Mouse (Mus musculus) midbrain, embryonic 16.5 days (tissue): Measurements from ENCODE around the gene Zdbf2. TPM values are rescaled to one million over a fixed set of nuclear protein-coding genes. Genes with fewer than 3 reads are reported as not detected.

Experiments
- ATAC-seq: fragments of 200-750 bp; cut with Nextera tagmentation; 2 replicates; pipeline ENCODE4 v1.8.0; 2017; ENCODE audit warnings: moderate TSS enrichment
- H3K27ac ChIP-seq: fragments of 300-500 bp; sonication (generic); 2 replicates; pipeline ENCODE4 v1.5.1; 2014; ENCODE audit warnings: mild to moderate bottlenecking, low read length, mixed read lengths
- H3K27me3 ChIP-seq: fragments of 300-500 bp; sonication (generic); 2 replicates; pipeline ENCODE4 v1.6.1; 2014; ENCODE audit warnings: low read depth, low read length, mixed read lengths; ENCODE audit not compliant: control insufficient read depth, insufficient read depth
- H3K36me3 ChIP-seq: fragments of 300-500 bp; sonication (generic); 2 replicates; pipeline ENCODE4 v1.6.1; 2014; ENCODE audit warnings: mild to moderate bottlenecking, low read length, moderate library complexity, mixed read lengths; ENCODE audit not compliant: control insufficient read depth, insufficient read depth
- H3K4me1 ChIP-seq: fragments of 300-500 bp; sonication (generic); 2 replicates; pipeline ENCODE4 v1.6.1; 2014; ENCODE audit warnings: mild to moderate bottlenecking, low read length, mixed read lengths; ENCODE audit not compliant: control insufficient read depth, insufficient read depth
- H3K4me2 ChIP-seq: fragments of 300-500 bp; sonication (generic); 2 replicates; pipeline ENCODE4 v1.6.1; 2014; ENCODE audit warnings: mild to moderate bottlenecking, low read length, mixed read lengths
- H3K4me3 ChIP-seq: fragments of 300-500 bp; sonication (generic); 2 replicates; pipeline ENCODE4 v1.5.1; 2014; ENCODE audit warnings: low read depth, mild to moderate bottlenecking, low read length, moderate library complexity, mixed read lengths
- H3K9ac ChIP-seq: fragments of 300-500 bp; sonication (generic); 2 replicates; pipeline ENCODE4 v1.6.1; 2014; ENCODE audit warnings: low read depth, low read length, mixed read lengths
- H3K9me3 ChIP-seq: fragments of 300-500 bp; sonication (generic); replicated peaks from 2 replicates; pipeline ENCODE4 v1.6.1; 2014; ENCODE audit warnings: mild to moderate bottlenecking, low read length, mixed read lengths; ENCODE audit not compliant: control insufficient read depth, poor library complexity, severe bottlenecking
- WGBS: fragments of 180-500 bp; shearing (Covaris S2); extraction: QIAGEN DNeasy Blood & Tissue Kit; methylation state at CpG from one replicate; pipeline ENCODE4 v1.1.7; 2014; 5-methylcytosine and 5-hydroxymethylcytosine counted together
- polyA plus RNA-seq: library from polyadenylated mRNA; unstranded; fragments of >200 nt; fragmentation: Nextera tagmentation; extraction: Ambion mirVana; gene quantifications from 2 replicates; pipeline ENCODE4 v1.2.1, GENCODE M21; 2015

Zdbf2 gene
- 35.4 and 50.3 TPM in 2 replicates for polyA plus RNA-seq

DNA sequence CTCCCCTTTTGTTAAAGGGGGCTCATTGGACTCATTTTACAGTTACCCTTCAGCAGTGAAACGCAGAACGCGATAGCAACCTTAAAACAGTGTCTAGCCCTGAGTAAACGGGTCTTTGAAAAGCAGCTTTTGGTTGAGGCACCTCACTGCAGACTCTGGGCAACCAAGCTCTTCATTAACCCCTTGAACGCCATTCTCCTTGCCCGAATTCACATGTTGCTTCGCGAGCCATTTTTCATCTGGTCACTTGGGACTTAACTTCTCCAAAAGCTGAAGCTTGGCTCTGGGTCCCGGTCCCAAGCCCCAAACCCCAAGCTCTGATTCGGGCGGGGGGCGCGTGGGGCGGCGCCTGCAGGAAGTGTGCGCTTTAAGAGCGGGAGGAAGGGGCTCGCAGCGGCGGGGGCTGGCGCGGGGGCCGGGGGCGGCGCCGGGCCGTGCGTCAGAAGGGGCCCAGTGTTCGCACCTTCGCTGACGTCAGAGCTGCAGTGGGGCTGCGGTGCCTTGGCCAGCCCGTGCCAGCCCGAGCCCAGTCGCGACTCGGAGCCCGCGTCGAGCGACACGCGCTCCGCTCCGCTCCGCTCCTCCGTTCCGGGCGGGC, at the start of gene Zdbf2:
Zdbf2 (plus strand) TSS at position 525 of the 598 bp plus-strand sequence.
- peak within 1 kb of the TSS; percentile 57 for H3K4me3 ChIP-seq
- H3K4me1 ChIP-seq: no peaks in the 10 kb centered on the region; the same call in 1 of the 2 replicates
- peak within 1 kb of the TSS; percentile 51 for H3K4me2 ChIP-seq
- no peaks in the 10 kb centered on the region for H3K9me3 ChIP-seq
- under 1% methylated on average over 47 of the region's 49 CpGs for WGBS
- ATAC-seq: peak; percentile 96
- H3K27ac ChIP-seq: peak within 1 kb of the TSS; percentile 77
- H3K27me3 ChIP-seq: peaks cover 25% of the 10 kb centered on the region
- peak within 1 kb of the TSS; percentile 73 for H3K9ac ChIP-seq
- no peaks in the 10 kb centered on the region for H3K36me3 ChIP-seq

DNA sequence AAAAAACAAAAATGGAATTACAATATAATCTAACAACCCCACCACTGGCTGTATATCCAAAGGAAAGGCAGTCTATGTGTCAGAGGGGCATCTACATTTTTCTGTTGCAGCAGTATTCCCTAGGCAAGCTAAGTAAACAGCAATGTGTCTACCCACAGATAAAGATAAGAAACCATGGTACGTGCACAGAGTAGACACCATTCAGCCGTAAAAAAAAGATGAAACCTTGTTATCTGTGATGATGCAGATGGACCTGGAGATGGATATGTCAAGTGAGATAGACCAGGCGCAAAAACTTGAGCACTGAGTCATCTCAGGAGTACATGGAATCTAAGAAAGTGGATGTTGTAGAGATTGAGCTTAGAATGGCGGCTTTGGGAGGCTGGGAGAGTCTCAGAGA, 48.1 kb upstream of the Zdbf2 start:
- Histone ChIP-seq H3K27ac (no peak overlapping the region), H3K36me3 (no peaks in the 10 kb centered on the region), H3K4me1 (no peaks in the 10 kb centered on the region), H3K9me3 (no peaks in the 10 kb centered on the region), H3K9ac (no peak overlapping the region), H3K4me3 (no peak overlapping the region), H3K27me3 (no peaks in the 10 kb centered on the region), H3K4me2 (no peak overlapping the region)
- ATAC-seq: no peak
- 88% methylated on average over 4 of the region's 4 CpGs for WGBS

GRCm38 (mm10) chr1:63225890-63226289, 47.2 kb upstream of the Zdbf2 start:
- Histone ChIP-seq H3K4me2 (no peak overlapping the region), H3K27me3 (no peaks in the 10 kb centered on the region), H3K9me3 (no peaks in the 10 kb centered on the region), H3K9ac (no peak overlapping the region), H3K4me3 (no peak overlapping the region), H3K27ac (no peak overlapping the region), H3K4me1 (no peaks in the 10 kb centered on the region), H3K36me3 (no peaks in the 10 kb centered on the region)
- no peak for ATAC-seq
- WGBS: 10% methylated on average over 7 of the region's 7 CpGs

- no peaks in the 10 kb centered on the region for H3K27me3 ChIP-seq
- no peak overlapping the region for H3K9ac ChIP-seq
- no peak overlapping the region for H3K4me3 ChIP-seq
- 87% methylated on average over 5 of the region's 5 CpGs for WGBS
- ATAC-seq: no peak
- no peaks in the 10 kb centered on the region for H3K9me3 ChIP-seq
- H3K27ac ChIP-seq: no peak overlapping the region
- no peak overlapping the region for H3K4me2 ChIP-seq
- H3K36me3 ChIP-seq: no peaks in the 10 kb centered on the region
- H3K4me1 ChIP-seq: no peaks in the 10 kb centered on the region
These were observed 45.8 kb upstream of the Zdbf2 start for GRCm38 (mm10) chr1:63227241-63227640.

GRCm38 (mm10) chr1:63237371-63237770, 35.7 kb upstream of the Zdbf2 start:
- no peaks in the 10 kb centered on the region for H3K27me3 ChIP-seq
- H3K27ac ChIP-seq: peak overlapping the region; percentile 11; the same call in 1 of the 2 replicates
- no peak overlapping the region for H3K4me3 ChIP-seq
- 8% methylated on average over 5 of the region's 5 CpGs for WGBS
- H3K4me1 ChIP-seq: peaks cover 4% of the 10 kb centered on the region; the same call in 1 of the 2 replicates
- H3K4me2 ChIP-seq: no peak overlapping the region
- H3K9me3 ChIP-seq: no peaks in the 10 kb centered on the region
- H3K9ac ChIP-seq: no peak overlapping the region
- peak; percentile 68 for ATAC-seq
- no peaks in the 10 kb centered on the region for H3K36me3 ChIP-seq

DNA sequence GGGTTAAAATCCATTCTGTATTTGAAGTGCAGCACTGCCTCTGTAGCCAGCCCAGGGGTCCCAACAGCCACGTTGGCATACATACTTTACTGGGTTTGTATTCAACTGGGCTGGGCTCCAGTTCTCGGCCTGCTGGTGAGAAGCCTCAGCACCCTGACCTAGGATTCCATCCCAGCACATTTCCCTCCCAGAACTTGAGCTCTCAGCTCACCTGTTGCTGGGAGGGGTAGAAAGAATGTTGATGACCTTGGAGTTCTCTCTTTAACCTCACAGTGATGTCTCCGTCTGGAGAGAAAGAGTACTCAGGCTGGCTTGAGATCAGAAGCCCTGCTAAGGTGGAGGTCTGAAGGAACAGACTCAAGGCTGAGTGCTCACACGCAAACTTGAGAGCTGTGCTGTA, 33.8 kb upstream of the Zdbf2 start:
- Histone ChIP-seq H3K4me3 (no peak overlapping the region), H3K36me3 (no peaks in the 10 kb centered on the region), H3K4me2 (no peak overlapping the region), H3K27me3 (no peaks in the 10 kb centered on the region), H3K4me1 (peaks cover 4% of the 10 kb centered on the region; the same call in 1 of the 2 replicates), H3K9ac (no peak overlapping the region), H3K27ac (no peak overlapping the region), H3K9me3 (no peaks in the 10 kb centered on the region)
- no peak for ATAC-seq
- WGBS: 58% methylated on average over 4 of the region's 4 CpGs

GRCm38 (mm10) chr1:63239751-63240150, 33.3 kb upstream of the Zdbf2 start:
- WGBS: 86% methylated on average over 8 of the region's 8 CpGs
- ATAC-seq: no peak
- peaks cover 4% of the 10 kb centered on the region; the same call in 1 of the 2 replicates for H3K4me1 ChIP-seq

DNA sequence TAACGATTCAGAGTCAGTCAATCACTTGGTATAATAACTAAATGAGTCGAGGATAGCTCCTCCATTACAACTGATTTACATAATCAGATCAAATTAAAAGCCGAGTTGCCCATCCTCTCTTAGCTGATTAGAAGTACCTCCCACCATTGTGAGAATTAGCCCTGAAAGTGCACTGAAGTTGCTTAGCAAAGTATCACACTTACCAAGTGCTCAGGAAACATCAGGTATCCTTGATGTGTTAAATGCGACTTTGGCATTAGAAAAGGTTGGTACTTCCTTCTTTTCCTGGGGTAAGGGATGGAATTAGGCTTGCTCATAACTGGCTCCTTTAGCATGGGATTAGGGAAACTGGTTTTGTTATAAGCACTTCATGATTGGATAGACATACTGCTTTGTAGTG, 29.2 kb upstream of the Zdbf2 start:
- H3K9ac ChIP-seq: no peak overlapping the region
- no peak overlapping the region for H3K4me2 ChIP-seq
- H3K27ac ChIP-seq: no peak overlapping the region
- WGBS: 68% methylated on average over 4 of the region's 4 CpGs
- ATAC-seq: no peak
- H3K4me3 ChIP-seq: no peak overlapping the region
- H3K9me3 ChIP-seq: no peaks in the 10 kb centered on the region
- H3K36me3 ChIP-seq: no peaks in the 10 kb centered on the region
- H3K27me3 ChIP-seq: no peaks in the 10 kb centered on the region
- peaks cover 5% of the 10 kb centered on the region; the same call in 1 of the 2 replicates for H3K4me1 ChIP-seq

More at GRCm38 (mm10) chr1:63239751-63240150, 33.3 kb upstream of the Zdbf2 start:
- no peak overlapping the region for H3K4me2 ChIP-seq
- no peaks in the 10 kb centered on the region for H3K9me3 ChIP-seq
- no peak overlapping the region for H3K4me3 ChIP-seq
- no peak overlapping the region for H3K27ac ChIP-seq
- H3K27me3 ChIP-seq: no peaks in the 10 kb centered on the region
- H3K9ac ChIP-seq: no peak overlapping the region
- H3K36me3 ChIP-seq: no peaks in the 10 kb centered on the region

DNA sequence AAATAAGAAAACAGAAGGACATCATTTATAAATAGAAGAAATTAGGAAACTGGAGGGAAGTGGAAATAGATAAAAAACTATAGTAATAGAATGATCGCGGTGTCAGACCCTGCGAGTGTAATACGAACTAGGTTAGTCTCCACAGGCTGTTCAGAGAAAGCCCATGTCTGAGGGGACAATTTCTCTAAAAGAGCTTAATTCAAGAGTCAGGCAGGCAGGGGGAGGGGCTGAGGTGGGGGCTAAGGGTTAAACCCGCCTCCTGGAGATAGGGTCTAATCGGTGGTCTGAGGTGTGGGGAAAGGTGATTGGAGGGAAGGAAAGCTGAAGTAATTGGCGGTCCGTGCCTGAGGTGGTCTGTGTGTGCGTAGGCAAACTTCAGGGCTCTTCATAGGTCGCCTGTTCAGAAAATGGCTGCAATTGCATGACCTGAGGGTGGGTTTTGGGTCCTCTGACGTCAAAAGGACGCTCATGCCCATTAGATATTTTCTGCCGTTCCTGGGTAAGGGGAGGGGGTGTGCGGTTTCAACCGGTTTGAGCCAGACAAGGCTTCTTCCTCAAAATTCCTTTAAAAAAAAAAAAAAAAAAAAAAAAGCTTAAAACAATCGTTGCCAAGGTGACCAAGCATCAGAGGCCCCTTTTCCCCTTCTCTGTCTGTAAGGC, 26.1 kb upstream of the Zdbf2 start:
- Histone ChIP-seq H3K4me1 (peaks cover 5% of the 10 kb centered on the region; the same call in 1 of the 2 replicates), H3K27ac (peak overlapping the region; percentile 8; the same call in 1 of the 2 replicates), H3K4me2 (peak overlapping the region; percentile 31), H3K9ac (no peak overlapping the region), H3K4me3 (no peak overlapping the region), H3K9me3 (0 out of 2 replicates have a peak, but pooled peaks cover 3% of the 10 kb centered on the region), H3K36me3 (no peaks in the 10 kb centered on the region), H3K27me3 (peaks cover 9% of the 10 kb centered on the region)
- WGBS: 2% methylated on average over 16 of the region's 16 CpGs
- ATAC-seq: peak; percentile 86
